Mouse (Mus musculus) testis, postnatal 10 days (tissue): ENCODE data around the gene Rap1gap2.

Source experiments
- DNase-seq: peaks from one replicate; pipeline ENCODE4 v3.0.0; 2021; ENCODE audit warnings: low spot score

Rap1gap2 gene

GRCm38 (mm10) chr11:74610545-74611176 lies at the start of gene Rap1gap2:
TSS of gene Rap1gap2 (minus strand) at chr11:74610915.
- no peak for DNase-seq

- no peak for DNase-seq
Observed at GRCm38 (mm10) chr11:74660336-74660735, 49.6 kb upstream of the Rap1gap2 start.

- no peak for DNase-seq
Observed at GRCm38 (mm10) chr11:74655941-74656340, 45.2 kb upstream of the Rap1gap2 start.

GRCm38 (mm10) chr11:74653385-74653784 lies 42.7 kb upstream of the Rap1gap2 start:
- no peak for DNase-seq

- DNase-seq, result no peak
Observed at GRCm38 (mm10) chr11:74652791-74653191, 42.1 kb upstream of the Rap1gap2 start.

- DNase-seq, result no peak
Observed at GRCm38 (mm10) chr11:74650576-74651100, 39.9 kb upstream of the Rap1gap2 start.

GRCm38 (mm10) chr11:74649647-74650551 lies 39.2 kb upstream of the Rap1gap2 start:
- peak; percentile 69 for DNase-seq

- peak; percentile 98 for DNase-seq
Observed at GRCm38 (mm10) chr11:74649095-74649646, 38.5 kb upstream of the Rap1gap2 start, which contains the start of gene Cluh. TSS of gene Cluh (plus strand) at chr11:74649495.

- no peak for DNase-seq
Observed at GRCm38 (mm10) chr11:74648676-74649075, 38.0 kb upstream of the Rap1gap2 start.

GRCm38 (mm10) chr11:74647966-74648365 lies 37.3 kb upstream of the Rap1gap2 start:
- DNase-seq, result no peak

- no peak for DNase-seq
Observed at GRCm38 (mm10) chr11:74639628-74640027, 28.9 kb upstream of the Rap1gap2 start.

- DNase-seq, result no peak
Observed at GRCm38 (mm10) chr11:74638791-74639411, 28.2 kb upstream of the Rap1gap2 start.

GRCm38 (mm10) chr11:74637971-74638790 lies 27.5 kb upstream of the Rap1gap2 start:
- DNase-seq, result peak; percentile 85

GRCm38 (mm10) chr11:74637486-74637885 lies 26.8 kb upstream of the Rap1gap2 start:
- no peak for DNase-seq

GRCm38 (mm10) chr11:74634490-74635275 lies 24.0 kb upstream of the Rap1gap2 start:
- peak; percentile 68 for DNase-seq

GRCm38 (mm10) chr11:74631880-74632789 lies 21.4 kb upstream of the Rap1gap2 start:
- DNase-seq, result no peak

GRCm38 (mm10) chr11:74627481-74627880 lies 16.8 kb upstream of the Rap1gap2 start:
- no peak for DNase-seq

GRCm38 (mm10) chr11:74625333-74625732 lies 14.6 kb upstream of the Rap1gap2 start:
- no peak for DNase-seq

- peak; percentile 54 for DNase-seq
Observed at GRCm38 (mm10) chr11:74623693-74624092, 13.0 kb upstream of the Rap1gap2 start.
